Mouse (Mus musculus): ENCODE results near the gene Pde4d.

DNA sequence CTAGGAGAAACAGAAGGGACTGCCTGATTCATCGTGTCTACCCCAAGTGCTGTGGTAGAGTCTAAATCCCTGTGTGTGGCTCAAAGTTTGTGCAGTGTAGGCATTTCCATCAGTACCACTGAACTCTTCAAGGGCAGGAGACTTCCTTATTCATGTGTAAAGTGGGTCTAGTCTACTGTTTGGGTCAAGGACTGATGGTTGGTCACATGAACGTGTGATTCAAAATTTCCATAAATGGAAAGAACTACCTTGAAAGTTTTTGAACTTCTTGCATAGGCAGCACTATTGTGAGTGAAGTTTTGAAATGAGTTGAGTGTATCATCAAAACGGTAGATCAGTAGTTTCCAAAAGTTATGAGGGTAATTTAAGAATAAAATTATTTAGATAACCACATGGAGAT lies 313.5 kb downstream of the Pde4d start:
- TF ChIP-seq EP300 (optimal IDR thresholded peaks at IDR 0.05) (no peak), CTCF (IDR thresholded peaks at IDR 0.05; ENCODE audit: low read depth) (no peak)

All from stomach, postnatal 0 days (tissue).